Mouse (Mus musculus): Measurements from ENCODE around the gene Vav2. TPM values are rescaled to one million over a fixed set of nuclear protein-coding genes. Genes with fewer than 3 reads are reported as not detected.
A peak's percentile ranks its signal among the peaks of the same experiment; 100 is the strongest.

The Vav2 gene
- polyA plus RNA-seq, 1 experiment from 2014 or later: 8.8 TPM

- no peak overlapping the region for H3K4me3 ChIP-seq
- WGBS: 61% methylated on average over 11 of the region's 11 CpGs
- H3K27me3 ChIP-seq: no peaks in the 10 kb centered on the region
- no peak for ATAC-seq
- peak overlapping the region; percentile 26; the same call in 1 of the 2 replicates for H3K4me2 ChIP-seq
- 0 out of 2 replicates have a peak overlapping the region, but pooled peaks have one; percentile 30 for H3K9ac ChIP-seq
- H3K36me3 ChIP-seq (ENCODE audit: poor library complexity, severe bottlenecking): no peaks in the 10 kb centered on the region
- peak overlapping the region; percentile 48; the same call in 1 of the 2 replicates for H3K27ac ChIP-seq
- H3K9me3 ChIP-seq (replicated peaks): no peaks in the 10 kb centered on the region
- H3K4me1 ChIP-seq: peaks cover 76% of the 10 kb centered on the region
Observed at GRCm38 (mm10) chr2:27415060-27415783, 11.6 kb downstream of the Vav2 start.

GRCm38 (mm10) chr2:27413936-27414657 is 12.7 kb downstream of the Vav2 start:
- peak; percentile 73 for ATAC-seq
- H3K27me3 ChIP-seq: no peaks in the 10 kb centered on the region
- no peaks in the 10 kb centered on the region for H3K9me3 ChIP-seq (replicated peaks)
- 0 out of 2 replicates have a peak overlapping the region, but pooled peaks have one; percentile 30 for H3K9ac ChIP-seq
- peak overlapping the region; percentile 26 for H3K4me2 ChIP-seq
- WGBS: 5% methylated on average over 16 of the region's 16 CpGs
- H3K4me1 ChIP-seq: peaks cover 76% of the 10 kb centered on the region
- H3K36me3 ChIP-seq (ENCODE audit: poor library complexity, severe bottlenecking): no peaks in the 10 kb centered on the region
- H3K27ac ChIP-seq: peak overlapping the region; percentile 48
- no peak overlapping the region for H3K4me3 ChIP-seq

- no peaks in the 10 kb centered on the region for H3K27me3 ChIP-seq
- no peaks in the 10 kb centered on the region for H3K36me3 ChIP-seq (ENCODE audit: poor library complexity, severe bottlenecking)
- no peak overlapping the region for H3K4me3 ChIP-seq
- WGBS: 3% methylated on average over 2 of the region's 2 CpGs
- H3K4me1 ChIP-seq: peaks cover 70% of the 10 kb centered on the region
- H3K9ac ChIP-seq: no peak overlapping the region
- H3K27ac ChIP-seq: peak overlapping the region; percentile 48
- H3K4me2 ChIP-seq: peak overlapping the region; percentile 26
- H3K9me3 ChIP-seq (replicated peaks): no peaks in the 10 kb centered on the region
- ATAC-seq: no peak
Observed at GRCm38 (mm10) chr2:27413582-27413935, 13.3 kb downstream of the Vav2 start.

- no peaks in the 10 kb centered on the region for H3K9me3 ChIP-seq (replicated peaks)
- H3K9ac ChIP-seq: peak overlapping the region; percentile 30; the same call in 1 of the 2 replicates
- ATAC-seq: no peak
- H3K4me2 ChIP-seq: peak overlapping the region; percentile 32
- H3K36me3 ChIP-seq (ENCODE audit: poor library complexity, severe bottlenecking): no peaks in the 10 kb centered on the region
- peak overlapping the region; percentile 82 for H3K27ac ChIP-seq
- no peaks in the 10 kb centered on the region for H3K27me3 ChIP-seq
- peaks cover 63% of the 10 kb centered on the region for H3K4me1 ChIP-seq
- WGBS: 10% methylated on average over 7 of the region's 7 CpGs
- H3K4me3 ChIP-seq: no peak overlapping the region
Observed at GRCm38 (mm10) chr2:27412245-27412800, 14.5 kb downstream of the Vav2 start.

GRCm38 (mm10) chr2:27411688-27412174 is 15.1 kb downstream of the Vav2 start:
- H3K27ac ChIP-seq: peak overlapping the region; percentile 82
- 23% methylated on average over 8 of the region's 8 CpGs for WGBS
- H3K27me3 ChIP-seq: no peaks in the 10 kb centered on the region
- no peak overlapping the region for H3K4me3 ChIP-seq
- H3K4me1 ChIP-seq: peaks cover 63% of the 10 kb centered on the region
- peak overlapping the region; percentile 30; the same call in 1 of the 2 replicates for H3K9ac ChIP-seq
- no peaks in the 10 kb centered on the region for H3K9me3 ChIP-seq (replicated peaks)
- H3K4me2 ChIP-seq: peak overlapping the region; percentile 32; the same call in 1 of the 2 replicates
- H3K36me3 ChIP-seq (ENCODE audit: poor library complexity, severe bottlenecking): no peaks in the 10 kb centered on the region
- peak; percentile 25; the same call in 1 of the 2 replicates for ATAC-seq

GRCm38 (mm10) chr2:27410518-27411140 is 16.2 kb downstream of the Vav2 start:
- 94% methylated on average over 6 of the region's 6 CpGs for WGBS
- no peak for ATAC-seq
- Histone ChIP-seq H3K27me3 (no peaks in the 10 kb centered on the region), H3K9ac (no peak overlapping the region), H3K27ac (no peak overlapping the region), H3K36me3 (ENCODE audit: poor library complexity, severe bottlenecking) (no peaks in the 10 kb centered on the region), H3K9me3 (replicated peaks) (no peaks in the 10 kb centered on the region), H3K4me1 (peaks cover 59% of the 10 kb centered on the region), H3K4me2 (no peak overlapping the region), H3K4me3 (no peak overlapping the region)

- Histone ChIP-seq H3K4me1 (peaks cover 52% of the 10 kb centered on the region), H3K9ac (no peak overlapping the region), H3K27ac (no peak overlapping the region), H3K4me2 (no peak overlapping the region), H3K27me3 (no peaks in the 10 kb centered on the region), H3K36me3 (ENCODE audit: poor library complexity, severe bottlenecking) (no peaks in the 10 kb centered on the region), H3K4me3 (no peak overlapping the region), H3K9me3 (replicated peaks) (no peaks in the 10 kb centered on the region)
- no peak for ATAC-seq
- WGBS: 84% methylated on average over 3 of the region's 3 CpGs
Observed at GRCm38 (mm10) chr2:27408194-27408593, 18.6 kb downstream of the Vav2 start.

GRCm38 (mm10) chr2:27406928-27407327 is 19.9 kb downstream of the Vav2 start:
- Histone ChIP-seq H3K36me3 (ENCODE audit: poor library complexity, severe bottlenecking) (no peaks in the 10 kb centered on the region), H3K27ac (no peak overlapping the region), H3K27me3 (no peaks in the 10 kb centered on the region), H3K9ac (no peak overlapping the region), H3K4me2 (no peak overlapping the region), H3K4me1 (peaks cover 39% of the 10 kb centered on the region), H3K9me3 (replicated peaks) (no peaks in the 10 kb centered on the region), H3K4me3 (no peak overlapping the region)
- ATAC-seq: no peak
- 94% methylated on average over 5 of the region's 5 CpGs for WGBS

- H3K27ac ChIP-seq: no peak overlapping the region; the same call in 1 of the 2 replicates
- H3K9ac ChIP-seq: no peak overlapping the region
- H3K4me3 ChIP-seq: no peak overlapping the region
- no peaks in the 10 kb centered on the region for H3K36me3 ChIP-seq (ENCODE audit: poor library complexity, severe bottlenecking)
- ATAC-seq: no peak
- H3K4me2 ChIP-seq: no peak overlapping the region
- H3K27me3 ChIP-seq: no peaks in the 10 kb centered on the region
- 71% methylated on average over 5 of the region's 5 CpGs for WGBS
- no peaks in the 10 kb centered on the region for H3K9me3 ChIP-seq (replicated peaks)
- H3K4me1 ChIP-seq: peaks cover 29% of the 10 kb centered on the region
Observed at GRCm38 (mm10) chr2:27405094-27405884, 21.5 kb downstream of the Vav2 start.

GRCm38 (mm10) chr2:27404375-27405093 is 22.3 kb downstream of the Vav2 start:
- no peak overlapping the region for H3K9ac ChIP-seq
- H3K9me3 ChIP-seq (replicated peaks): no peaks in the 10 kb centered on the region
- peaks cover 27% of the 10 kb centered on the region for H3K4me1 ChIP-seq
- no peak for ATAC-seq
- no peaks in the 10 kb centered on the region for H3K27me3 ChIP-seq
- H3K36me3 ChIP-seq (ENCODE audit: poor library complexity, severe bottlenecking): peaks cover under 1% of the 10 kb centered on the region; the same call in 1 of the 2 replicates
- H3K4me2 ChIP-seq: no peak overlapping the region
- 57% methylated on average over 6 of the region's 6 CpGs for WGBS
- no peak overlapping the region for H3K4me3 ChIP-seq
- H3K27ac ChIP-seq: no peak overlapping the region; the same call in 1 of the 2 replicates

Data from forebrain, embryonic 13.5 days (tissue).